Mouse (Mus musculus): ENCODE data around the gene Cnot11.
"Not testable (repeated sequence)": the region's sequence is repeated elsewhere in the genome, so short reads cannot be mapped to it uniquely, and the experiment has no call there.

The Cnot11 gene

DNA sequence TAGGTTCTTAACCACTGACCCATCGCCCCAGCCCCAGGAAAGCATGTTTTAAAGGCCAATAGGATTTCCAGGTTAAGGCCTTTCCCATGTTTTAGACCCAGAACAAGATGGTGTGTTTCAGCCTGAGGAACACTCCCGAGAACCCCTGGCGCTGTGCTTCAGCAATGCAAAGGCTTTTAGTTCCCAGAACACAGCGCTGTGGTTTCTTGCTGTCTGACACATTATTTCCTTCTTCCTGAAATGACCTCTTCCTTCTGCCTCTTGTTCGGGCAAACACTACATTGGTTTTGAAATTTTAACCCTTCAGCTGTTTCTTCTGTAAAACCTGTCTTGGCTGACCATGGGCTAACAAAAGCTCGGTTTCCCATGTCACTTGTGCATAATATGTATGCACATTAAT is 44.3 kb downstream of the Cnot11 start:
- DNase-seq (ENCODE audit: low spot score in 2 of 2) = no peak

DNA sequence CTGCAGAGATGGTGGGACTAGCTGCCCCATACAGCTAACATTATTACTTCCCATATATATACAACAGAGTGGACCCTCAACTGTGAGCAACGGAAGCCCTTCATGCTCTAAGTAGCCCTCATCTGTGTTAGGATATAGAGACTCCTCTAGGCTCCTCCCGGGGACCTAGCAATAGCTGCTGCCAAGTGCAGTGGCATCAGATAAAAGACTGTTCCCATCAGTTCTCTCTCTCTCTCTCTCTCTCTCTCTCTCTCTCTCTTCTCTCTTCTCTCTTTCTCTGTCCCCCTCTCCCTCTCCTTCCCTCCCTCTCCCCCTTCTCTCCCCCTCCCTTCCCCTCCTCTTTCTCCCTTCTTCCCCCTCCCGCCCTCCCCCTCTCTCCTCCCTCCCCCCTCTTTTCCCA is 46.4 kb downstream of the Cnot11 start:
- no peak for DNase-seq (ENCODE audit: low spot score in 2 of 2)

- DNase-seq (ENCODE audit: low spot score in 2 of 2) = no peak
Observed at GRCm38 (mm10) chr1:39583173-39583572, 48.4 kb downstream of the Cnot11 start.

- DNase-seq (ENCODE audit: low spot score in 2 of 2) = no peak
Observed at GRCm38 (mm10) chr1:39585416-39585815, 50.6 kb downstream of the Cnot11 start.

DNA sequence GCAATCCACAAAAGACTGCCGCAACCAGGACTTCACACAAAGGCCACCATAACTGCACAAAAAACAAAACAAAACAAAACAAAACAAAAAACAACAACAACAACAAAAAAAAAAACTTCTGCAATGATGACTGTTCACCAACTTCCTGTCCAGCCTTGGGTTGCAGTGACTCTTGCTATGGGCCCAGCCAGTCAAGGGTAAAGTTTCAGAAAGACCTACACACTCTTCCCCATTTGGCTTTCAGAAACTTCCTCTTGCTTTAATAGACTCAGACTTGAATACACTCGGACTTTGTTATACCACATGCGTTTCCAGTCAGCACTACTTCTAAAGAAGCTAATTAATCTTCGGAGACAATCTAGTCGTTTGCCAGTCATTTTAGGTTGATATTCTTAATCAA is 55.4 kb downstream of the Cnot11 start:
- DNase-seq (ENCODE audit: low spot score in 2 of 2) = no peak

DNA sequence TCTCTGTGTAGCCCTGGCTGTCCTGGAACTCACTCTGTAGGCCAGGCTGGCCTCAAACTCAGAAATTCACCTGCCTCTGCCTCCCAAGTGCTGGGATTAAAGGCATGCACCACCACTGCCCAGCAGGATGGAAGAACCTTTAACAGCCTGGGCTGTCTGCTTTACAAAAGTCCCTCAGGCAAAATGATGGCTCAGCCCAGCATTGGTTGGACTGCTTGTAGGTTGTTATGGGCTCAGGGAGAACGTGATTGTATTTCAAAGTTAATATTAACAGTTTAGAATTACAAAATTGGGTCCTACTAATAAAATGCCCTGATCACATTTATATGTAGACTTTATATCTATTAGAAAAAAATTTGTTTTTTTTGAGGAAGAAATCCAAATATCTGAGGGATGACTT is 56.8 kb downstream of the Cnot11 start:
- DNase-seq (ENCODE audit: low spot score in 2 of 2) = not testable (repeated sequence)

- DNase-seq (ENCODE audit: low spot score in 2 of 2) = no peak
Observed at GRCm38 (mm10) chr1:39592090-39592489, 57.3 kb downstream of the Cnot11 start.

- no peak for DNase-seq (ENCODE audit: low spot score in 2 of 2)
Observed at GRCm38 (mm10) chr1:39593836-39594235, 59.0 kb downstream of the Cnot11 start.
